23 mouse cellular contexts compared by ENCODE assay signal in the genomic region with DNA sequence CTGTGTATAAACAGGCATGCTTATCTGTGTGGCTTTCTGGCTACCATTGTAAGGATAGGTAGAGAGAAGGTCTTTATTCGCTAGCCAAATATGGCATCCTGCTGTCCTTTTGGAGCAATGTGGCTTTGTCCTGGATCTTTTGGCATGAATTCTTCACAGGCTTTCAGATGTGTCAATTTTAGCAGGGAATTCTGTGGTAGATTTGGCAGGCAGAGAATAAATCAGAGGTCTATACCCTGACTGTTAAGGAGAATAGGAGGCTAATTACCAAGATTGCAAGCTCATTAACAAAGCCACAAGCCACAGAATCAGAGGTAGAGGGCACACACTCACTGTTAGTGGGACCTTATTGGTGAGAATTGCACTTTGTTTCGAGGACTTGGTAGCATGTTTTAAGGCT.
DNase-seq lines count a peak whose midpoint lies in the region; ATAC-seq and TF ChIP-seq lines count a peak whose summit lies in the region.
"Had no signal": no experiment of that assay in that cellular context is flagged by ENCODE, and none has a peak within 500 bp of the region (broad histone marks: within the 10 kb centered on the region; RNA-seq: fewer than 3 reads in every experiment).

No protein-coding gene starts in this region.

- DNase-seq in embryonic facial prominence, embryonic 10.5 days (ENCODE audit: low spot score) = no peak
- no peak for DNase-seq in heart, postnatal 36 days
- no peak for DNase-seq in left cerebral cortex, adult 2 months (ENCODE audit: extremely low spot score in 1 of 2, low spot score in 2 of 2)
- no peak for DNase-seq in left cerebral cortex, postnatal 14 days (ENCODE audit: low spot score in 2 of 2)
- no peak for DNase-seq in thymus, postnatal 10 days (ENCODE audit: low spot score in 2 of 2)
- no peak for DNase-seq in kidney, adult 11 months
- DNase-seq: adrenal gland, postnatal 10 days; cerebellum, adult 2 months; cerebellum, postnatal 36 days; gastrocnemius, adult 2 months; kidney, postnatal 25 days; liver, embryonic 13.5 days; lung, adult 2 months; lung, postnatal 36 days; thymus, adult 18-20 months; thymus, postnatal 4 days had no signal

- WGBS in embryonic facial prominence, embryonic 12.5 days = 87% methylated on average over 2 of the region's 2 CpGs
- 86% methylated on average over 2 of the region's 2 CpGs for WGBS in embryonic facial prominence, embryonic 10.5 days
- 71% methylated on average over 2 of the region's 2 CpGs for WGBS in heart, embryonic 15.5 days

- no peaks in the 10 kb centered on the region for H3K36me3 ChIP-seq in embryonic facial prominence, embryonic 12.5 days
- H3K36me3 ChIP-seq in embryonic facial prominence, embryonic 10.5 days (replicated peaks) = no peaks in the 10 kb centered on the region
- no peaks in the 10 kb centered on the region for H3K36me3 ChIP-seq in heart, embryonic 15.5 days
- H3K36me3 ChIP-seq: hindbrain, embryonic 15.5 days; liver, embryonic 13.5 days; midbrain, embryonic 13.5 days had no signal

- H3K9ac ChIP-seq in embryonic facial prominence, embryonic 12.5 days = no peak overlapping the region
- no peak overlapping the region for H3K9ac ChIP-seq in heart, embryonic 15.5 days
- H3K9ac ChIP-seq: hindbrain, embryonic 15.5 days; liver, embryonic 13.5 days; midbrain, embryonic 13.5 days had no signal

- H3K27me3 ChIP-seq in embryonic facial prominence, embryonic 12.5 days = no peaks in the 10 kb centered on the region
- no peaks in the 10 kb centered on the region for H3K27me3 ChIP-seq in embryonic facial prominence, embryonic 10.5 days (replicated peaks; ENCODE audit: low read depth, poor library complexity, severe bottlenecking)
- H3K27me3 ChIP-seq in heart, embryonic 15.5 days = no peaks in the 10 kb centered on the region
- H3K27me3 ChIP-seq: hindbrain, embryonic 15.5 days; liver, embryonic 13.5 days; midbrain, embryonic 13.5 days had no signal

- H3K4me1 ChIP-seq in embryonic facial prominence, embryonic 12.5 days = peaks cover 36% of the 10 kb centered on the region
- peaks cover 43% of the 10 kb centered on the region for H3K4me1 ChIP-seq in embryonic facial prominence, embryonic 10.5 days
- peaks cover 27% of the 10 kb centered on the region for H3K4me1 ChIP-seq in heart, embryonic 15.5 days (replicated peaks)
- H3K4me1 ChIP-seq: liver, embryonic 13.5 days had no signal

- no peak for TF ChIP-seq CTCF in left cerebral cortex, adult 2 months (IDR thresholded peaks at IDR 0.05)

- H3K27ac ChIP-seq in embryonic facial prominence, embryonic 12.5 days = peak overlapping the region; percentile 42; the same call in 1 of the 2 replicates
- no peak overlapping the region for H3K27ac ChIP-seq in embryonic facial prominence, embryonic 10.5 days (replicated peaks)
- peak overlapping the region; percentile 50 for H3K27ac ChIP-seq in heart, embryonic 15.5 days
- H3K27ac ChIP-seq in left cerebral cortex, adult 2 months = peak overlapping the region; percentile 74
- H3K27ac ChIP-seq: gastrocnemius, adult 2 months; hindbrain, embryonic 15.5 days; liver, embryonic 13.5 days; midbrain, embryonic 13.5 days had no signal

- no peaks in the 10 kb centered on the region for H3K9me3 ChIP-seq in embryonic facial prominence, embryonic 12.5 days
- no peaks in the 10 kb centered on the region for H3K9me3 ChIP-seq in embryonic facial prominence, embryonic 10.5 days
- no peaks in the 10 kb centered on the region for H3K9me3 ChIP-seq in heart, embryonic 15.5 days (replicated peaks)
- H3K9me3 ChIP-seq: hindbrain, embryonic 15.5 days; liver, embryonic 13.5 days; megakaryocyte, embryonic 14.5 days; midbrain, embryonic 13.5 days had no signal

- no peak for ATAC-seq in embryonic facial prominence, embryonic 12.5 days (ENCODE audit: insufficient number of reproducible peaks, insufficient read depth, low FRiP score, low TSS enrichment)
- no peak for ATAC-seq in heart, embryonic 15.5 days (replicated peaks; ENCODE audit: insufficient number of reproducible peaks, insufficient read depth, low FRiP score, low read depth)
- ATAC-seq: intestine, embryonic 16.5 days; midbrain, embryonic 13.5 days had no signal

- no peak overlapping the region for H3K4me2 ChIP-seq in embryonic facial prominence, embryonic 12.5 days (replicated peaks)
- no peak overlapping the region for H3K4me2 ChIP-seq in heart, embryonic 15.5 days
- H3K4me2 ChIP-seq: hindbrain, embryonic 15.5 days; liver, embryonic 13.5 days; midbrain, embryonic 13.5 days had no signal

- intact Hi-C loops in heart, postnatal 36 days (cut with DNase I) = loop anchor here (5.0 kb wide), 1 partner anchor 40 kb away; no protein-coding TSS in a partner anchor
- intact Hi-C loops in left cerebral cortex, adult 2 months (cut with DNase I) = loop anchor here (2.0 to 10.0 kb wide), 5 partner anchors 49 to 1097 kb away; no protein-coding TSS in a partner anchor
- intact Hi-C loops in left cerebral cortex, postnatal 14 days (cut with DNase I) = loop anchor here (2.0 to 10.0 kb wide), 5 partner anchors 83 to 457 kb away; no protein-coding TSS in a partner anchor

- no peak overlapping the region for H3K4me3 ChIP-seq in embryonic facial prominence, embryonic 12.5 days
- no peak overlapping the region for H3K4me3 ChIP-seq in embryonic facial prominence, embryonic 10.5 days
- H3K4me3 ChIP-seq in heart, embryonic 15.5 days = no peak overlapping the region
- no peak overlapping the region for H3K4me3 ChIP-seq in left cerebral cortex, adult 2 months
- H3K4me3 ChIP-seq: erythroblast, embryonic 14.5 days; gastrocnemius, adult 2 months; hindbrain, embryonic 15.5 days; liver, embryonic 13.5 days; megakaryocyte, embryonic 14.5 days; midbrain, embryonic 13.5 days had no signal
